Mouse (Mus musculus) right cerebral cortex, postnatal 10 days (tissue): ENCODE measurements around the gene Chat.

ENCODE experiments used
- DNase-seq, 2 experiments: peaks; one replicate each; pipeline ENCODE4 v3.0.0; 2021; ENCODE audit warnings: low spot score in 2 of 2

The Chat gene

GRCm38 (mm10) chr14:32465889-32466288 is at the start of gene Chat:
Gene Chat, minus strand, starts transcription at chr14:32465989.
- DNase-seq = no peak

GRCm38 (mm10) chr14:32513336-32514032 is 47.7 kb upstream of the Chat start, which contains the start of gene Ercc6:
Gene Ercc6, plus strand, starts transcription at chr14:32513521.
- peak; percentile 96 for DNase-seq

- no peak for DNase-seq
Measured at GRCm38 (mm10) chr14:32512912-32513311, 47.1 kb upstream of the Chat start.

- no peak for DNase-seq
Measured at GRCm38 (mm10) chr14:32509443-32509961, 43.7 kb upstream of the Chat start.

GRCm38 (mm10) chr14:32508105-32508835 is 42.5 kb upstream of the Chat start:
- no peak for DNase-seq

GRCm38 (mm10) chr14:32507216-32507615 is 41.4 kb upstream of the Chat start:
- no peak for DNase-seq

- DNase-seq = no peak
Measured at GRCm38 (mm10) chr14:32506329-32506728, 40.5 kb upstream of the Chat start.

- DNase-seq = no peak
Measured at GRCm38 (mm10) chr14:32503897-32504296, 38.1 kb upstream of the Chat start.

- DNase-seq = no peak
Measured at GRCm38 (mm10) chr14:32502764-32503688, 37.2 kb upstream of the Chat start.

GRCm38 (mm10) chr14:32501303-32501702 is 35.5 kb upstream of the Chat start:
- no peak for DNase-seq

- no peak for DNase-seq
Measured at GRCm38 (mm10) chr14:32496115-32496850, 30.5 kb upstream of the Chat start.

- DNase-seq = peak; percentile 34 to 43
Measured at GRCm38 (mm10) chr14:32492521-32492920, 26.7 kb upstream of the Chat start.

- DNase-seq = no peak
Measured at GRCm38 (mm10) chr14:32482061-32482460, 16.3 kb upstream of the Chat start.

- DNase-seq = no peak
Measured at GRCm38 (mm10) chr14:32477581-32477980, 11.8 kb upstream of the Chat start.

- no peak for DNase-seq
Measured at GRCm38 (mm10) chr14:32476559-32476958, 10.8 kb upstream of the Chat start.

- peak; percentile 74 to 83 for DNase-seq
Measured at GRCm38 (mm10) chr14:32472996-32473395, 7.2 kb upstream of the Chat start.

GRCm38 (mm10) chr14:32467606-32468005 is 1.8 kb upstream of the Chat start:
- peak in 1 of 2 experiments; percentile 35 for DNase-seq

- no peak for DNase-seq
Measured at GRCm38 (mm10) chr14:32465506-32465870, 301 bp downstream of the Chat start.

- DNase-seq = peak in 1 of 2 experiments; percentile 25
Measured at GRCm38 (mm10) chr14:32464601-32465505, 936 bp downstream of the Chat start, which contains the start of gene Slc18a3. Gene Slc18a3, minus strand, starts transcription at chr14:32464850.
